Mouse (Mus musculus): ENCODE measurements around the gene Pxmp2. TPM values are rescaled to one million over a fixed set of nuclear protein-coding genes. Genes with fewer than 3 reads are reported as not detected.

Gene Pxmp2
- polyA plus RNA-seq, 1 experiment from 2014 or later: 9.5 TPM

DNA sequence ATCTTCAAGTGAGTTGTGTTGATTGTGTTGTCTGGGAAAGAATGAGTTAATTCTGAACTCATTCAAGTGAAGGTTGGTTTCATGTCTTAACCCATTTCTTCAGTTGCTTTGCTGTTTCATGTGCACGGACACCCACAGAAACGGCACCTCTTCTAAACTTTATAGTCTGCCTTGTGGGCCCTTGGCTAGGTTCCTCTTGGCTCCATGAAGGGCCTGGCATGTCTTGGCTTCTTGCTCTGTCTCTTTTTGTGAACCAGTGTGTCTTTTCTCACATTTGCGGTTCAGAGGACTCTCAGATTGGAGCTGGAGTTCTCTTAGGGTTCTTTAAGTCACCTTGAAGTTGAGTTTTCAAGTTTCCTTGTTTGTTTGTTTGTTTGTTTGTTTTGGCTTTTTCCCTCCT, 60.9 kb downstream of the Pxmp2 start:
- Histone ChIP-seq H3K9ac (ENCODE audit: low read length) (no peak overlapping the region), H3K27ac (ENCODE audit: low read depth, low read length) (no peak overlapping the region), H3K9me3 (ENCODE audit: control insufficient read depth, low read length) (no peaks in the 10 kb centered on the region), H3K36me3 (ENCODE audit: control insufficient read depth, insufficient read depth, low read length) (peaks cover 2% of the 10 kb centered on the region; the same call in 1 of the 2 replicates), H3K4me2 (ENCODE audit: low read depth) (no peak overlapping the region), H3K27me3 (ENCODE audit: control insufficient read depth, insufficient read depth, low read length) (no peaks in the 10 kb centered on the region), H3K4me1 (ENCODE audit: control insufficient read depth, insufficient read depth, low read length) (peaks cover 1% of the 10 kb centered on the region; the same call in 1 of the 2 replicates), H3K4me3 (ENCODE audit: low read depth, low read length) (no peak overlapping the region)
- DNase-seq (ENCODE audit: low spot score): no peak
- no peak for ATAC-seq (ENCODE audit: insufficient read depth, low FRiP score, low TSS enrichment)
- WGBS: 88% methylated on average over 3 of the region's 3 CpGs

Other genes starting within 250 kb of the Pxmp2 start
- 8.2 and 9.5 TPM in 2 replicates for gene Gm17655, start 213.7 kb downstream of the Pxmp2 start, polyA plus RNA-seq (2014; fragmentation: Nextera tagmentation; extraction: Ambion mirVana)
- gene Gm35315, start 191.8 kb downstream of the Pxmp2 start, polyA plus RNA-seq (2014; fragmentation: Nextera tagmentation; extraction: Ambion mirVana): 0.62 and 0.82 TPM in 2 replicates
- 0.32 and 0.73 TPM in 2 replicates for gene Plcxd1, start 186.2 kb downstream of the Pxmp2 start, polyA plus RNA-seq (2014; fragmentation: Nextera tagmentation; extraction: Ambion mirVana)
- 31.7 and 32.7 TPM in 2 replicates for gene Gtpbp6, start 178.0 kb downstream of the Pxmp2 start, polyA plus RNA-seq (2014; fragmentation: Nextera tagmentation; extraction: Ambion mirVana)
- gene Zfp605, start 176.1 kb downstream of the Pxmp2 start, polyA plus RNA-seq (2014; fragmentation: Nextera tagmentation; extraction: Ambion mirVana): 5.0 and 6.8 TPM in 2 replicates
- 83.9 and 95.0 TPM in 2 replicates for gene Chfr, start 150.3 kb downstream of the Pxmp2 start, polyA plus RNA-seq (2014; fragmentation: Nextera tagmentation; extraction: Ambion mirVana)
- gene Golga3, start 109.5 kb downstream of the Pxmp2 start, polyA plus RNA-seq (2014; fragmentation: Nextera tagmentation; extraction: Ambion mirVana): 23.2 and 24.0 TPM in 2 replicates
- gene Ankle2, start 55.2 kb downstream of the Pxmp2 start, polyA plus RNA-seq (2014; fragmentation: Nextera tagmentation; extraction: Ambion mirVana): 35.5 and 39.9 TPM in 2 replicates
- gene Pgam5, start 16.3 kb downstream of the Pxmp2 start, polyA plus RNA-seq (2014; fragmentation: Nextera tagmentation; extraction: Ambion mirVana): 95.2 and 106 TPM in 2 replicates
- gene Pole, start 120 bp upstream of the Pxmp2 start, polyA plus RNA-seq (2014; fragmentation: Nextera tagmentation; extraction: Ambion mirVana): 36.4 and 40.1 TPM in 2 replicates
- 0.59 and 1.4 TPM in 2 replicates for gene P2rx2, start 57.0 kb upstream of the Pxmp2 start, polyA plus RNA-seq (2014; fragmentation: Nextera tagmentation; extraction: Ambion mirVana)
- gene Lrcol1, start 58.5 kb upstream of the Pxmp2 start, polyA plus RNA-seq (2014; fragmentation: Nextera tagmentation; extraction: Ambion mirVana): not detected in 2 replicates
- gene Fbrsl1, start 162.3 kb upstream of the Pxmp2 start, polyA plus RNA-seq (2014; fragmentation: Nextera tagmentation; extraction: Ambion mirVana): 22.2 and 25.4 TPM in 2 replicates

All from neural tube, embryonic 11.5 days (tissue).